Mouse (Mus musculus) central nervous system, embryonic 14 days (tissue): Measurements from ENCODE around the gene Blvra. TPM values are rescaled to one million over a fixed set of nuclear protein-coding genes. Genes with fewer than 3 reads are reported as not detected.

Experiments used
- polyA plus RNA-seq: library from polyadenylated mRNA; depleted of rRNA; stranded (reverse); fragments of >200 nt; gene quantifications from 2 replicates; pipeline ENCODE4 v1.2.3, GENCODE M21; 2012; rRNA removed

Gene Blvra
- 16.2 and 19.8 TPM in 2 replicates for polyA plus RNA-seq

DNA sequence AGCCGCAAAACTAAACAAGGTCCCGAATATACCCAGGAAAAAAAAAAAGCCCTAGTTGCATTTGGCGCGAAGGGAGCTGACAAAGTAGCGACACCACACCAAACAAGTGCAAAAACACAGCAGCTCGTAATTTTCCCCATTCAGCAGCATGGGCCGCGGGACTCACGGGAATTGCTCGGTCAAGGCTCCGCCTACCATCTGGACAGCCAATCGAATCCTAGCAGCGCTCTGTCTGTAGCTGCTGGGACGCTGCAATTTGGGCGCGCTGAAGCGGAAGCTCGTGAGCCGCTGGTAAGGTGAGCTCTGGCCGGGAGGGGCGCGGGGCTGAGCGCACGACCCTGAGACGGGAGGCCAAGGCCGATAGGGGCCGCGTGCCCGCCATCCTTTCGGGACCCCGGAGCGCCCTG, at the start of gene Blvra:
TSS of gene Blvra (plus strand) at position 231 of the 407 bp plus-strand sequence.

DNA sequence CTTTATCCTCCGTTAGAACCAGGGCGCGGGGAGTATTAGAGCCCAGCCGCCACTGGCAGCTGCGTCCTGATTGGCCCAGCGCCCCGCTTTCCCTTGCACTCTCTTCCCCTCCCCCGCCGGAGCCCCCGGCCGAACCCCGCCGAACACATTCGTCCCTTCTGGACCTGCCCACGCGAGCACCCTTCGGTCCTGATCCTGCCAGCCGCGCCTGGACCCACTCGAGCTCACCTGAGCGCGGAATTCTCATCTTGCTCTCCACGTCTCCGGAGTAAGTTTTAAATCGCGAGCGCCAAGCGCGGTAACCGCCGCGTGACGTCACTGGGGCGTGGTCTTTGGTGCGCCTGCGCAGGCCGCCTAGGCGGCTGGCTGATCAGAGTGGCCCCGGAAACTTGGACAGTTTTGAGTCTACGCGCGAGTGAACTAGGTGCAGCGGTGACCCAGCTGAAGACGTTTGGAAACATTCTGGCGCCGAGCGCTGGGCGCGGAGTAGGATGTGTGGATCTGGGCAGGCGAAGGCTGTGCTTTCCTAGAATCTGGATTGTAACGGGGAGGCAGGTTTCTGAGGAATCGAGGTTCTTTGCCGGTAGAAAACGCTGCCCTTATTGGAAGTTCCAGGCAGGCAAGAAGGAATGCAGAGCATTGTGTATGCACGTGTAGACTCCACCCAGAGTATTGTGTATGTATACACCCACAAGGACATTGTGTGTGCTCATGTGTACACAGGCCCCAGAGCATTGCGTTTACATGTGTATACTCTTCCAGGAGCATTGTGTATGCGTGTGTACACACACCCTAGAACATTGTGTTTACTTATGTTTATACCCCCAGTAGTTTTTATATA, 63.4 kb downstream of the Blvra start, which contains the start of gene Ncaph:
TSS of gene Ncaph (minus strand) at position 334 of the 841 bp plus-strand sequence.

DNA sequence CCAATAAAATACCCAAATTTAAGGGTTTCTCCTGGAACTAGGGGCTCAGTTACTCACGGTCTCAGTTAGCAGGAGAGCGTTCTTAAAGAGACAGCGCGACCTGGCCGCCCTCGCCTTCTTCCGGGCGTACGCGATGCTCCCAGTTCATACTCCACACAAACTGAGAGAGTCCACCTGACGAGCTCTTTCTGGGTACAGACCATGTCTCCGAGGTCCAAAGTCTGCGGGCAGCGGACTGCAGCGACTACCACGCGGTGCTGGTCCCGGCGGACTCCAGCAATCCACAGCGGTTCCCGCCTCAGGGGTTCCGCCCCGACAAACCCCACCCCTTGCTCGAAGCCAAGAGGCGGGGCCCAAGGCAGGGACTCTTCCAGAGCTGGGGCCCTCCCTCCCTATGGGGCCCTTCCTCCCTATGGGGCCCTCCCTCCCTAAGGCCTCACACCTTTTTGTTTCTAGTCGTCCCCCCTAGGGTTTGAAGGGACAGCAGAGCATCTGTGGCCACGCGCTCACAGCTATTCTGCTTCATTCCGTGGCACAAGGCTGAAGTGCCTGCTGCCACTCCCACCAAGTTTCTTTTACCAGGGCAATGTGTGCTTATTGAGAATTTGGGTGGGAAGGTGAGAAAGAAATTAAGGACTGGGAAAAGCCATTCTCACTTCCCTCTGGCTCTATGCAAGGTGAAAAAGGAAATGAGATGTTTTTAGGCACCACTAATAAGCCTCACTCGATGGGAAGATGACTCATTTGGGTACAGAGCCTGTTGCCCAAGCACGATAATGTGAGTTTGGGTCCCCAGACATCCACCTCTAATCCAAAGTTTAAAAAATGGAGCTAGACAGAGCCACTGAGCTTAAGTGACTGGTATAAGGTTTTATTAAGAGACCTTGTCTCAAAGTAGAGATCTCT, 72.9 kb downstream of the Blvra start, which contains the start of gene Itpripl1:
TSS of gene Itpripl1 (minus strand) at position 285 of the 906 bp plus-strand sequence.

Other genes with a start within 250 kb of the Blvra start
- 38.7 and 39.0 TPM in 2 replicates for gene Trpm7, start 194.4 kb upstream of the Blvra start, polyA plus RNA-seq
- gene Sppl2a, start 137.4 kb upstream of the Blvra start, polyA plus RNA-seq, result 24.6 and 27.2 TPM in 2 replicates
- gene Ap4e1, start 61.9 kb upstream of the Blvra start, polyA plus RNA-seq, result 12.1 and 12.3 TPM in 2 replicates
- 32.8 and 42.3 TPM in 2 replicates for gene Ncaph, start 63.3 kb downstream of the Blvra start, polyA plus RNA-seq
- gene Itpripl1, start 72.8 kb downstream of the Blvra start, polyA plus RNA-seq, result 5.9 and 6.1 TPM in 2 replicates
- 2.2 and 2.4 TPM in 2 replicates for gene 1810024B03Rik, start 137.6 kb downstream of the Blvra start, polyA plus RNA-seq
- gene Snrnp200, start 137.7 kb downstream of the Blvra start, polyA plus RNA-seq, result 80.7 and 83.4 TPM in 2 replicates
- 72.2 and 75.8 TPM in 2 replicates for gene Ciao1, start 177.2 kb downstream of the Blvra start, polyA plus RNA-seq
- gene Tmem127, start 177.2 kb downstream of the Blvra start, polyA plus RNA-seq, result 42.7 and 43.3 TPM in 2 replicates
- gene Stard7, start 199.6 kb downstream of the Blvra start, polyA plus RNA-seq, result 80.2 and 84.7 TPM in 2 replicates